Mouse (Mus musculus): ENCODE measurements around the gene Elovl6. TPM values are rescaled to one million over a fixed set of nuclear protein-coding genes. Genes with fewer than 3 reads are reported as not detected.

The Elovl6 gene
- polyA plus RNA-seq, 1 experiment from 2014 or later, result 4.1 TPM

GRCm38 (mm10) chr3:129621255-129621654 is 89.1 kb downstream of the Elovl6 start:
- Histone ChIP-seq H3K4me3 (ENCODE audit: low read depth, low read length) (no peak overlapping the region), H3K9me3 (ENCODE audit: low read length) (no peaks in the 10 kb centered on the region), H3K9ac (replicated peaks; ENCODE audit: low read depth) (no peak overlapping the region), H3K4me1 (ENCODE audit: insufficient read depth, low read depth, low read length) (no peaks in the 10 kb centered on the region), H3K4me2 (replicated peaks; ENCODE audit: low read depth, low read length) (no peak overlapping the region), H3K36me3 (ENCODE audit: insufficient read depth, low read length) (no peaks in the 10 kb centered on the region), H3K27ac (ENCODE audit: low read length) (no peak overlapping the region), H3K27me3 (replicated peaks; ENCODE audit: insufficient read depth, low read length) (peaks cover 18% of the 10 kb centered on the region; the same call in 1 of the 2 replicates)
- ATAC-seq (peak; percentile 51), DNase-seq (ENCODE audit: low spot score) (peak; percentile 51)
- TF ChIP-seq EP300 (IDR thresholded peaks at IDR 0.05) (no peak), CTCF (IDR thresholded peaks at IDR 0.05) (no peak)
- WGBS, result 39% methylated on average over 5 of the region's 5 CpGs

DNA sequence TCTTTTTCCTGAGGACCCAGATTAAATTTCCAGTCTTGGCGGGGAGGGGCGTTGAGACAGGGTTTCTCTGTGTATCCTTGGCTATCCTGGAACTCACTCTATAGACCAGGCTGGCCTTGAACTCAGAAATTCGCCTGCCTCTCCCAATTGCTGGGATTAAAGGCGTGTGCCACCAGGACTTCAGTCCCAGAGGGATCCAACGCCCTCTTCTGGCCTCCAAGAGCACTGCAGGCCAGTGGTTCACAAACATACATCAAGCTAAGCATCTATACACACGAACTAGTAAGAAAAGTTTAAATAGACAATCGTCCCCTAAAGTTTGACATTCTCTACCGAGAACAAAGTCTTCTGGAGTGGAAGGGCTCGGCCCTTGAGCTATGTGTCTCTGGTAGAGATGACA is 90.0 kb downstream of the Elovl6 start:
- Histone ChIP-seq H3K4me1 (ENCODE audit: insufficient read depth, low read depth, low read length) (no peaks in the 10 kb centered on the region), H3K9ac (replicated peaks; ENCODE audit: low read depth) (no peak overlapping the region), H3K27me3 (replicated peaks; ENCODE audit: insufficient read depth, low read length) (peaks cover 20% of the 10 kb centered on the region; the same call in 1 of the 2 replicates), H3K4me2 (replicated peaks; ENCODE audit: low read depth, low read length) (no peak overlapping the region), H3K36me3 (ENCODE audit: insufficient read depth, low read length) (no peaks in the 10 kb centered on the region), H3K4me3 (ENCODE audit: low read depth, low read length) (no peak overlapping the region), H3K9me3 (ENCODE audit: low read length) (no peaks in the 10 kb centered on the region), H3K27ac (ENCODE audit: low read length) (no peak overlapping the region)
- 70% methylated on average over 9 of the region's 9 CpGs for WGBS
- no peak for DNase-seq (ENCODE audit: low spot score)
- no peak for ATAC-seq
- peak; percentile 52 for TF ChIP-seq CTCF (IDR thresholded peaks at IDR 0.05)
- no peak for TF ChIP-seq EP300 (IDR thresholded peaks at IDR 0.05)

DNA sequence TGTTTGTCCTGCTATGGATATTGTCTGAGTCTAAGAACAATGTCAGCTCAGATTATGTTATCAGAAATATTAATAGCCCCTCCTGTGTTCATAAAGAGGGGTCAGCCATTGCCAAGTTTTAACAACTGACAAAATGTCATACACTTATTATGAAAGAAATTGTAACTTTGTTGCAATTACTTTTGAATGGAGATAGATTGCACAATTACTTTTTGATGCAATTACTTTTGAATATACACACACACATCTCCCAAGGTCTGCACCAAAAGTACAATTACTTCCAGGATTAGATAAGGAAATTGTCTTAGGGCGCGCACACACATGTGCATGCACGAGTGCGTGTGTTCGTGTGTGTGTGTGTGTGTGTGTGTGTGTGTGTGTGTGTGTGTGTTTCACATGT is 90.5 kb downstream of the Elovl6 start:
- ATAC-seq, result no peak
- Histone ChIP-seq H3K36me3 (ENCODE audit: insufficient read depth, low read length) (no peaks in the 10 kb centered on the region), H3K27me3 (replicated peaks; ENCODE audit: insufficient read depth, low read length) (peaks cover 22% of the 10 kb centered on the region; the same call in 1 of the 2 replicates), H3K4me2 (replicated peaks; ENCODE audit: low read depth, low read length) (no peak overlapping the region), H3K4me3 (ENCODE audit: low read depth, low read length) (no peak overlapping the region), H3K4me1 (ENCODE audit: insufficient read depth, low read depth, low read length) (no peaks in the 10 kb centered on the region), H3K9ac (replicated peaks; ENCODE audit: low read depth) (no peak overlapping the region), H3K9me3 (ENCODE audit: low read length) (no peaks in the 10 kb centered on the region), H3K27ac (ENCODE audit: low read length) (no peak overlapping the region)
- 95% methylated on average over 5 of the region's 5 CpGs for WGBS
- peak; percentile 67 for DNase-seq (ENCODE audit: low spot score)
- TF ChIP-seq CTCF (IDR thresholded peaks at IDR 0.05) (no peak), EP300 (IDR thresholded peaks at IDR 0.05) (no peak)

DNA sequence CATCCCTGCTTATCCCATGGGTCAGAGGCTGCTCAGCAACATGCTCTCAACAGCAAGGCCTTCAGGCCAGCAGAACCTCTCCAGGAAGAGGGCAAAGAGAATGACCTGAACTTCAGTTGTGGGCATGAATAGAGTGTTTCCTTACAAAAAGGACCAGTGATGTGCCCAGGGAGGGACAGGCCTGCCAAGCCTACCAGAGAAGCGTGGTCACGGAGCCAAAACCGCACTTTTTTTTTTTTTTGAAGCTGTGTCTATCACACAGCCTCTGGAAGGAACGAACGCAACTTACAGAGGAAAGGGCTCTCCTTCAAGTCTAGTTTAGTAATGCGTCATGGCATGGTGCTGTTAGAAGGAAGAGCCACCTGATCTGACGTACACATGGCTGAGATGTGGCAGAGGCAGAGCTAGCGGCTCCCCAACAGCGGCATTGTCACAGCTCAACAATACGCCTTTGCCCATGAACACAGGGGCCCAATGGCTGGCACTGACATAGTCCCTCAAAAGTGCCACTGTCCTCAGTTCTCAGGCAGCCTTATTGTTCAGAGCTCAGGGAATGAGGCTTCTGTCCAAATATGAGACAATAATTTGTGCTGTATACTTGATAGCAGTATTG is 92.1 kb downstream of the Elovl6 start:
- DNase-seq (ENCODE audit: low spot score) (no peak), ATAC-seq (no peak)
- Histone ChIP-seq H3K4me3 (ENCODE audit: low read depth, low read length) (no peak overlapping the region), H3K4me1 (ENCODE audit: insufficient read depth, low read depth, low read length) (no peaks in the 10 kb centered on the region), H3K27me3 (replicated peaks; ENCODE audit: insufficient read depth, low read length) (peaks cover 18% of the 10 kb centered on the region; the same call in 1 of the 2 replicates), H3K9me3 (ENCODE audit: low read length) (no peaks in the 10 kb centered on the region), H3K4me2 (replicated peaks; ENCODE audit: low read depth, low read length) (no peak overlapping the region), H3K36me3 (ENCODE audit: insufficient read depth, low read length) (no peaks in the 10 kb centered on the region), H3K9ac (replicated peaks; ENCODE audit: low read depth) (no peak overlapping the region), H3K27ac (ENCODE audit: low read length) (no peak overlapping the region)
- 91% methylated on average over 10 of the region's 10 CpGs for WGBS
- TF ChIP-seq CTCF (IDR thresholded peaks at IDR 0.05), result no peak
- no peak for TF ChIP-seq EP300 (IDR thresholded peaks at IDR 0.05)

GRCm38 (mm10) chr3:129627281-129627680 is 95.1 kb downstream of the Elovl6 start:
- Histone ChIP-seq H3K4me3 (ENCODE audit: low read depth, low read length) (no peak overlapping the region), H3K4me2 (replicated peaks; ENCODE audit: low read depth, low read length) (no peak overlapping the region), H3K27ac (ENCODE audit: low read length) (no peak overlapping the region), H3K36me3 (ENCODE audit: insufficient read depth, low read length) (no peaks in the 10 kb centered on the region), H3K27me3 (replicated peaks; ENCODE audit: insufficient read depth, low read length) (peaks cover 12% of the 10 kb centered on the region; the same call in 1 of the 2 replicates), H3K9ac (replicated peaks; ENCODE audit: low read depth) (no peak overlapping the region), H3K4me1 (ENCODE audit: insufficient read depth, low read depth, low read length) (no peaks in the 10 kb centered on the region), H3K9me3 (ENCODE audit: low read length) (no peaks in the 10 kb centered on the region)
- TF ChIP-seq CTCF (IDR thresholded peaks at IDR 0.05) (no peak), EP300 (IDR thresholded peaks at IDR 0.05) (no peak)
- WGBS, result 63% methylated on average over 4 of the region's 4 CpGs
- DNase-seq (ENCODE audit: low spot score) (no peak), ATAC-seq (no peak)

- peak; percentile 78 for ATAC-seq
- Histone ChIP-seq H3K36me3 (ENCODE audit: insufficient read depth, low read length) (no peaks in the 10 kb centered on the region), H3K4me1 (ENCODE audit: insufficient read depth, low read depth, low read length) (no peaks in the 10 kb centered on the region), H3K4me2 (replicated peaks; ENCODE audit: low read depth, low read length) (no peak overlapping the region), H3K9ac (replicated peaks; ENCODE audit: low read depth) (no peak overlapping the region), H3K27me3 (replicated peaks; ENCODE audit: insufficient read depth, low read length) (peaks cover 4% of the 10 kb centered on the region; the same call in 1 of the 2 replicates), H3K27ac (ENCODE audit: low read length) (no peak overlapping the region), H3K9me3 (ENCODE audit: low read length) (no peaks in the 10 kb centered on the region), H3K4me3 (ENCODE audit: low read depth, low read length) (no peak overlapping the region)
- DNase-seq (ENCODE audit: low spot score), result peak; percentile 80
- TF ChIP-seq EP300 (IDR thresholded peaks at IDR 0.05) (no peak), CTCF (IDR thresholded peaks at IDR 0.05) (no peak)
- WGBS, result 55% methylated on average over 1 of the region's 1 CpGs
These were observed 98.9 kb downstream of the Elovl6 start for GRCm38 (mm10) chr3:129631018-129631417.
